Mouse (Mus musculus) C2C12 (cell line): ENCODE results near the gene Aes. TPM values are rescaled to one million over a fixed set of nuclear protein-coding genes. Genes with fewer than 3 reads are reported as not detected.
A peak's percentile ranks its signal among the peaks of the same experiment; 100 is the strongest.

Experiments used
- H3K27me3 ChIP-seq: one replicate; pipeline ENCODE4 v1.6.1; 2011; ENCODE audit not compliant: control insufficient read depth, insufficient read depth, insufficient read length
- H3K36me3 ChIP-seq: one replicate; pipeline ENCODE4 v1.6.1; 2011; ENCODE audit not compliant: control insufficient read depth, insufficient read depth
- H3K4me3 ChIP-seq: one replicate; pipeline ENCODE4 v1.5.1; 2011; ENCODE audit warnings: mild to moderate bottlenecking, control low read depth; ENCODE audit not compliant: poor library complexity, insufficient read depth, severe bottlenecking
- H3K79me2 ChIP-seq: one replicate; pipeline ENCODE4 v1.6.1; 2011; ENCODE audit not compliant: control insufficient read depth, insufficient read depth
- H3K79me3 ChIP-seq: one replicate; pipeline ENCODE4 v1.6.1; 2011; ENCODE audit warnings: low read depth, control low read depth
- H3ac ChIP-seq: one replicate; pipeline ENCODE3; 2011; ENCODE audit warnings: low read depth; ENCODE audit not compliant: control insufficient read depth, insufficient read length
- CEBPB ChIP-seq: IDR thresholded peaks from one replicate; pipeline ENCODE4 v1.6.1; 2011; ENCODE audit warnings: low read depth, mild to moderate bottlenecking, control low read depth, moderate library complexity
- CTCF ChIP-seq: IDR thresholded peaks from one replicate; pipeline ENCODE4 v1.5.1; 2011; ENCODE audit not compliant: control insufficient read depth, insufficient read depth, insufficient read length
- FOSL1 ChIP-seq: IDR thresholded peaks from one replicate; pipeline ENCODE4 v1.8.0; 2011; ENCODE audit warnings: mild to moderate bottlenecking, low read length; ENCODE audit not compliant: poor library complexity, insufficient read depth, severe bottlenecking
- MAX ChIP-seq: IDR thresholded peaks from one replicate; pipeline ENCODE4 v1.6.1; 2011; ENCODE audit warnings: mild to moderate bottlenecking, control low read depth
- MYOD1 ChIP-seq: IDR thresholded peaks from one replicate; pipeline ENCODE4 v1.6.1; 2011; ENCODE audit warnings: low read depth; ENCODE audit not compliant: control insufficient read depth, insufficient read length
- MYOG ChIP-seq: IDR thresholded peaks from one replicate; pipeline ENCODE4 v1.6.1; 2011; ENCODE audit not compliant: control insufficient read depth, insufficient read length; ENCODE audit errors: extremely low read depth
- USF1 ChIP-seq: IDR thresholded peaks from one replicate; pipeline ENCODE4 v1.6.1; 2011; ENCODE audit warnings: low read depth, mild to moderate bottlenecking, control low read depth, moderate library complexity
- polyA plus RNA-seq: library from polyadenylated mRNA; unstranded; fragments of >200 nt; fragmentation: generic; extraction: Trizol; gene quantifications from one replicate; pipeline ENCODE4 v1.2.1, GENCODE M21; 2012; ENCODE audit warnings: missing spikeins

Aes gene
- polyA plus RNA-seq, 1 experiment = 532 TPM

GRCm38 (mm10) chr10:81593935-81594334 is 34.6 kb downstream of the Aes start:
- no peaks in the 10 kb centered on the region for H3K36me3 ChIP-seq
- H3ac ChIP-seq = no peak overlapping the region
- H3K79me3 ChIP-seq = no peaks in the 10 kb centered on the region
- no peaks in the 10 kb centered on the region for H3K27me3 ChIP-seq
- TF ChIP-seq MYOD1 (no peak), USF1 (no peak), FOSL1 (no peak), CEBPB (no peak), MYOG (no peak), CTCF (no peak), MAX (no peak)
- no peaks in the 10 kb centered on the region for H3K79me2 ChIP-seq
- no peak overlapping the region for H3K4me3 ChIP-seq

- no peak overlapping the region for H3ac ChIP-seq
- H3K27me3 ChIP-seq = no peaks in the 10 kb centered on the region
- H3K36me3 ChIP-seq = no peaks in the 10 kb centered on the region
- no peaks in the 10 kb centered on the region for H3K79me2 ChIP-seq
- TF ChIP-seq MAX (no peak), MYOG (no peak), CTCF (no peak), USF1 (no peak), CEBPB (no peak), MYOD1 (no peak), FOSL1 (no peak)
- H3K4me3 ChIP-seq = no peak overlapping the region
- H3K79me3 ChIP-seq = no peaks in the 10 kb centered on the region
Measured at GRCm38 (mm10) chr10:81595599-81595998, 36.3 kb downstream of the Aes start.

GRCm38 (mm10) chr10:81596611-81597010 is 37.3 kb downstream of the Aes start:
- no peak overlapping the region for H3ac ChIP-seq
- TF ChIP-seq CEBPB (peak; percentile 94), MYOD1 (no peak)
- H3K79me2 ChIP-seq = no peaks in the 10 kb centered on the region
- no peaks in the 10 kb centered on the region for H3K79me3 ChIP-seq
- no peaks in the 10 kb centered on the region for H3K27me3 ChIP-seq
- no peaks in the 10 kb centered on the region for H3K36me3 ChIP-seq
- no peak overlapping the region for H3K4me3 ChIP-seq

GRCm38 (mm10) chr10:81597137-81597950 is 38.1 kb downstream of the Aes start:
- Histone ChIP-seq H3K36me3 (no peaks in the 10 kb centered on the region), H3ac (peak overlapping the region; percentile 35), H3K79me2 (no peaks in the 10 kb centered on the region), H3K79me3 (no peaks in the 10 kb centered on the region), H3K27me3 (no peaks in the 10 kb centered on the region), H3K4me3 (no peak overlapping the region)
- TF ChIP-seq CEBPB = no peak
- TF ChIP-seq CTCF = no peak
- TF ChIP-seq MYOG = no peak
- TF ChIP-seq MYOD1 = no peak
- TF ChIP-seq MAX = no peak
- no peak for TF ChIP-seq FOSL1
- TF ChIP-seq USF1 = no peak

- no peak for TF ChIP-seq FOSL1
- no peak for TF ChIP-seq CTCF
- TF ChIP-seq MAX = no peak
- TF ChIP-seq MYOG = no peak
- TF ChIP-seq CEBPB = no peak
- TF ChIP-seq USF1 = no peak
- no peak for TF ChIP-seq MYOD1
- H3K79me3 ChIP-seq = no peaks in the 10 kb centered on the region
- no peak overlapping the region for H3K4me3 ChIP-seq
- no peak overlapping the region for H3ac ChIP-seq
- no peaks in the 10 kb centered on the region for H3K36me3 ChIP-seq
- H3K27me3 ChIP-seq = no peaks in the 10 kb centered on the region
- H3K79me2 ChIP-seq = no peaks in the 10 kb centered on the region
Measured at GRCm38 (mm10) chr10:81598342-81598741, 39.1 kb downstream of the Aes start.

GRCm38 (mm10) chr10:81598871-81599270 is 39.6 kb downstream of the Aes start:
- Histone ChIP-seq H3K79me2 (no peaks in the 10 kb centered on the region), H3K79me3 (no peaks in the 10 kb centered on the region), H3K36me3 (no peaks in the 10 kb centered on the region), H3ac (no peak overlapping the region), H3K27me3 (no peaks in the 10 kb centered on the region), H3K4me3 (no peak overlapping the region)
- TF ChIP-seq CEBPB (no peak), CTCF (no peak), MYOG (no peak), MYOD1 (no peak), USF1 (no peak), FOSL1 (no peak), MAX (no peak)
